Mouse (Mus musculus): ENCODE measurements at regions not wholly inside any gene's neighbourhood (a gene's known extent, or its start where the extent isn't known, plus 50 kb on each side); places are given as distances from the start of the nearest gene placed in this dataset.

DNA sequence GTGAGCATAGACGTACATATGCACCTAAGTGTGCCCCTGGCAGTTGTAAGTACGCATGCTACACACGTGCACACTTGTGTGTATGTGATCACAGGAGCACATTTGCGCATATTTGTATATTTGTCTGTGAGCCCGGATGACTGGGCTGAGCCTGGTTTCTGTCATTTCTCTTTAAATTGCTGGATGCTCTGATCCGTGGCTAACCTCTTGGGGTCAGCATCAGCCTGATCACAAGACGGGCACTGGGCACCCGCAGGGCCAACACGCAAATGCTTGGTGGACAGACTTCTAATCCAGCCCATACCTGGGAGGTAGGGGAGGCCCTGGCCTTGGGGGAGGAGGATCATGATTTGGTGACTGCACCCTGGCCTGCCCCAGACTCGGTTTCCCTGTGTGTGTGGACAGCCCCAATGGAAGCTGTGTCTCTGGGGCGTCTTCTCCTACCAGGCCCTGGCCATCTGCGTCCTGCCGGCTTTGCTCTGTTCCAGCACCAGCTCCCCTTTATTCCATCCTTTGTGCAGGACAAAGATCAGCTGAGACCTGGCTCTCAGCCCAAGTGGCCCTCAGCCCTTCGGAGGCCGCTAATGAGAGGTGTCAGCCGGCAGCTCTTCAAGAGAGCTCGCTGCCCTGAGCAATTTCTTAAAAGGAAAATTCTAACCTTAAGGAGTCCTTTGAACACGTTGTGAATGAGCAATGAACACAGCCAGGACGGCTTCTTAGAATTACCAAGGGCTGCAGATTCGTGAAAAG, 155.0 kb upstream of the A530016L24Rik start:
- DNase-seq (ENCODE audit: low spot score in 2 of 2), result no peak

DNA sequence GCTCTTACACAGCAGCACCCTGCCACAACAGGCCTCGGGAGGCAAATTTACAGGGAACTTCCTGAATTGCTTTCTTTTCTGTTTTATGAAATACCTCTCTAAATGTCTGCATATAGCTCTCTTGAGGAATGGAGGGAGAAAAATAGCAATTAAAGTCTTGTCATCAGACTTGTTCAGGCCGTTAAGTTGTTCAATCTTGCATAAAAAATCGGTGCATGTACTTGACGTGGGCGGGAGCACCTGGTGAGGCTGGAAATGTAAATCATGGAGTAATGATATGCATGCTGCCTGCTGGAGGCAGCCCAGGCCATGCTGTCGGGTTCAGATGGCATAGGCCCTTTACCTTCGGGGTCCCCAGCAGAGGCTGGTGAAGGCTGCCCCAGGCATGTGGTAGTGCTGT, 153.6 kb upstream of the A530016L24Rik start:
- DNase-seq (ENCODE audit: low spot score in 2 of 2), result no peak

DNA sequence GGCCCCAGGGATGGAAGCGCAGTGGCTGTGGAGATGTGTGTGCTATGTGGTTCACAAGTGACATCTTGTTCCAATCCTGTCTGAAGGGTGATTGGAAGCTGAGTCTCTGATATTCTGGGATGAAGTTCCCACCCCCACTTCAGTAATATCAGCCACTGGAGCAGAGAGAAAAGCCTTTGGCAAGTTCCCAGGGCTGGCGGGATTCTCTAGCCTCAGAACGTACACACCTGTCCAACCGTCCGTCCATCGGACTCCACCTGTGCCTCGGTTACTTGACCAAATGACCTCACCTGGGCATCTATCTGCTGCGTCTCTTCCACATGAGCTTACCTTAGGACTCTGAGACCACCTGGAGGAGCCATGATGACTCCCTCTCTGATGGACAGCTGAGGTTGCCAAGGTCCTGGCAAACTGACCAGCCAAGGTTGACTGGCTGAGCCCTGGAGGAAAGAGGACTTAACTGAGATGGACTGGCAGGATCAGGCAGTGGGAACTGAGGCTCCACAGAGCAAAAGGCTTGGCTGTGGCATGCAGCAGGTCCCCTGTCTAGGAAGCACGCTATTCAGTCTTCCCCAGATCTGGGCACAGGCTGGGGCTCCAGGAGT, 152.5 kb upstream of the A530016L24Rik start:
- no peak for DNase-seq (ENCODE audit: low spot score in 2 of 2)

DNA sequence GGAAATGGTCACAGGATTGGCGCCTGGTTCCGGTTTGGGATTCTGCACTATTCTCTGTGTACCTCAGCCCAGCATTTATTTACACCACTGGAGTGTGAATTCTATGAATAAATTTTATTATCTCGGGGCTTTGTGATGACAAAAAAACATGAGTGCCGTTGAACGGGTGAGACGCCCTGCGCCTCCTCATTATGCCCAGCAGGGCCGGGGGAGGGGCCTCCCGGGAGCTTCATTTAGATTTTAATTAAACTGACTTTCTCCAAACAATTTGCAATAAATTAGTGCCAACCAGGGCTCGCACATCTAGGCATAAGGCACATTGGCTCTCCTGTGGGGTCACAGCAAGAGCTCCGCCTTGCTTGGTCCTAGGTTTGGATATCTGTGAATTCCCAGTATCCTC, 151.8 kb upstream of the A530016L24Rik start:
- no peak for DNase-seq (ENCODE audit: low spot score in 2 of 2)

DNA sequence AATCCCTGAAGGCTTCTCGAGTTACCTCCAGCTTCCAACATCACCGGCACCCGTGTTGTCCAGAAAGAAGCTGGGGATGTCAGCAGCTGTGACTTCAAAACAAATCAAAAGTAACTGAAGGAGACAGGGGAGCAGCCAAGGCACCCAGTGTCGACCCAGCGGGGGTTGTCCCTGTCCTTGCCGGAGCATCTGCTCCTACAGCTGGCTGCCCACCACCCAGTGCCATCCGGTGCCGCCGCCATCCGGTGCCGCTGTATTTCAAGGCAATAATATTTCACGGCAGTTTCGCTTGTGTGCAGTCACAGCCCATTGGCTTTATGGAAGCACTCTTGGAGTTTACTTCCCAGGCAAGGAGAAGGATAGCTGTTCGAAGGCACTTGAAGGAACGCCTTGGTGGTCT, 150.3 kb upstream of the A530016L24Rik start:
- DNase-seq (ENCODE audit: low spot score in 2 of 2), result no peak

DNA sequence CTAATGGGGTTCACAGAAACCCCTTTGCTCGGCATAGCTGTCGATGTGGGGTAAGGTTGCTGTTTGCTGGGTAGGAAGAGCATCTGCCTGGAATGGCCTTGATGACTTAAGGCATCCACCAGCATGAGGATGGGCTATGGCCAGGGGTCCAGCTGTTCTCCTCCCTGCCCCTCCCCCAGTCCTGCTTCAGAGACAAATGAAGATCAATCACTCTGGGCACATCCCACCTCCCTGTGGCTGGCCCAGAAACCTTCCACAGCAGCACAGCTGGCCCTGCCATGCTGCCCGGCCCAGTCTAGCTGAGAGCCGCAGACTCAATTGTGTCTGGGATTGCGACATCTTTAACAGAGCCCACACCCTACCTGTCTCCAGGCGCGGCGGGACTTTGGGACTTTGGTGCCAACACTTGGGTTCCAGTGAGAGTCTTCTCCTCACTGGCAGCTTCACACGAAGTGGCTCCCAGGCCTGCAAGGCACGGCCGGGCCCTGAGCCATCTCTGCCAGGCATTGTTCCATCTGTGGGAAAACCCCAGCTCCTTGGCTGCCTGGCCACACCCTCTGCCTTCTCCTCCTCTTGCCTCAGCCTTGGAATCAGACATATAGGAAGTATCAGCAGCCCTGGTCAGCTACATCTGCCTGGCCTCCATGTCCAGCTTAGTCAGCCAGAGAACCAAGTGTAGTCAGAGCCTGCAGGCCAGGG, 149.6 kb upstream of the A530016L24Rik start:
- DNase-seq (ENCODE audit: low spot score in 2 of 2), result no peak

DNA sequence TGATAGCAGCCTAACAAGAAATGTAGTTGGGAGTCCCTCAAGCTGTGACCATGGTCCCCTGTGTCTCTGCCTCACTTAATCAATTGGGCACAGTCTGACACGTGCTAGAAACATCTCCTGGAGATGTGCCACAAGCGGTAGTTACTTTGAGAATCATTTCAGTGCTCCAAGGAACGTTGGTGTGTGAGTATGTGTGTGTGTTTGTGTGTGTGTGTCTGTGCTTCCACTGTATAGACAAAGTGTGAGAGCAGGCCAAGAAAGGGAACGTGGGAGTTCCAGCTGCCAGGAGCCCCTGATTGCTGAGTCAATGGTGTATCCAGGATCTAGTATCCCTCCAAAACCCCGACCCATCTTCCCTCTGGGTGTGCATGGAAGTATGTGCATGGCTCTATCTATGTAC, 149.0 kb upstream of the A530016L24Rik start:
- DNase-seq (ENCODE audit: low spot score in 2 of 2), result no peak

DNA sequence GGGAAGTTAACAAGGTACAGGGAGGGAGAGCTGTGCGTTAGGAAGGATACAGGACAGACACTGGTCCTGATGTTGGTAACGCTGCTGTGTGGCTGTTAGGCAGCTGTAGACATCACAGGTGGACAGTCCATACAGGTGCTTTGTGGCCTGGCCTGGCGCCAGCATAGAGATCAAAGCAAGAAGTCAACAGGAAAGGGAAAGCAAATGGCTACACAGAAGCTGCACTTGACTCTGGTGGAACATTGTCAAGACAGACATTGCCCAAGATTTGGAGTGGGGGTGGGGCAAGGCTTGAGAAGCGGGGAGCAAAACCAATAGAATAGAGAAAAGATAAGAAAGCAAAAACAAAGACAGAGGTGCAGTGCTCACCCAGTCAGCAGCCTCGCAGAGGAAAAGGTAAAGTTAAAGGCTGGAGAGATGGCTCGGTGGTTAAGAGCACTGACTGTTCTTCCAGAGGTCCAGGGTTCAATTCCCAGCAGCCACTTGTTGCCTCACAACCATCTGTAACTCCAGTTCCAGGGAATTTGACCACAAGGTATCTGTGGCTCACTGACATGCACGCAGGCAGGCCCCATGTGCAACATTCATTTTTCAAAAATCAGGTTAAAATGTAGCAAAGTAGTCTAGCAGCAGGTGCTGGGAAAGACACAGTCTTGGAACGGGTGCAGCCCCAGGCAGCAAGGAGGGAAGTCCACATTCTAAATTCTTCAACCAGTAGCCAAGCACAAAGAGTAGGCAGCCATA, 147.3 kb upstream of the A530016L24Rik start:
- DNase-seq (ENCODE audit: low spot score in 2 of 2), result no peak

DNA sequence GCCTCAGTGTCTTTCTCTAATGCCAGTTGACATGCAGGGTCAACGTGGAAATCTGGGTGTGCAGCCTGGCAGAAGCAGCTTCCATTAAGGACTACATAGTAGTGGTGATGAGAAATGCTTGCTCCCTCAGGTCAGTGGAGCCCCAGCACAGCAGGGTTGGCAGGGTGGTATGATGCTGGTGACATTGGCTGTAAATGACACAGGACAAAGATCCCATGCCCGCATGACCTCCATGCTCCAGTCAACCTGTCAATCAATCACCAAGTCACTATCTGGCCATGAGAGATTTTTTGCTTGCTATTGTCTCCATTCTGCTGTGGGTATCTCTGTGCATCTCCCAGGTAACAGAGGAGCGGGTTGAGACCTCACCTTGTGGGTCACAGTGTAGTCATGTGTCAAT, 146.2 kb upstream of the A530016L24Rik start:
- no peak for DNase-seq (ENCODE audit: low spot score in 2 of 2)

DNA sequence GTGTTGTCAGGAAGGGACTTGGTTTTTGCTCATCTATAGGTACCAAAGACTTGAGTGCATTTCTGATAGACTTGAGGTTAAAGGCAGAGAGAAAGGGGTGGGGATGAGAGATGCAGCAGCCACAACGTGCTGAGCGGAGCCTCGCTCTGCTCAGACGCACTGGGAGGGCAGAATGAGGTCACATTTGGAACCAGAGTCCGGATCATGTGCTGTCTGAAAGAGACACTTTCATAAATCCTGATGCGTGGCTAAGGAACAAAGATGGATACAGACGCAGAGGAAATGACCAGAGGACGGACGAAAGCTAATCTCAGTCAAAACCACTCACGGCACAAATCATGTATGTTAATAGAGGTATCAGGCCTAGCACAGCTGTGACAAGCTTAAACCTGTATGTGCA, 145.0 kb upstream of the A530016L24Rik start:
- DNase-seq (ENCODE audit: low spot score in 2 of 2), result no peak

DNA sequence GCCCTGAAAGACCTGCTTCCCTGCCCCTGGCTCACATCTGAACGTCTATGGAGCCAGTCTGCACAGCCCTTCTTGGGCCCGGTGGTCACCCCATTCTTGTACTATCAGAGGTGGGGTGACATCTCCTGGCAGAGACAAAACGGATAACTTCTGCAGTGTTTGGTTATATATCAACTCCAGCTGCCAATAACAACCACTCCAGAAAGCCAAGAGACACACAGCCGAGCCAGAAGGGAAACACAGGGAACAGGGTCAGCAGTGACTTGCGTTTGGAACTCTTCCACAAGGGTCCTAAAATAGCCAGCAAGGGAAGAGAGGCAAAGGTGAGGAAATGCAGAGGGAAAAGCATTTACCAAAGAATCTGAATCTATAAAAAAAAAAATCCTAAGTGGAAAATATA, 143.5 kb upstream of the A530016L24Rik start:
- no peak for DNase-seq (ENCODE audit: low spot score in 2 of 2)

DNA sequence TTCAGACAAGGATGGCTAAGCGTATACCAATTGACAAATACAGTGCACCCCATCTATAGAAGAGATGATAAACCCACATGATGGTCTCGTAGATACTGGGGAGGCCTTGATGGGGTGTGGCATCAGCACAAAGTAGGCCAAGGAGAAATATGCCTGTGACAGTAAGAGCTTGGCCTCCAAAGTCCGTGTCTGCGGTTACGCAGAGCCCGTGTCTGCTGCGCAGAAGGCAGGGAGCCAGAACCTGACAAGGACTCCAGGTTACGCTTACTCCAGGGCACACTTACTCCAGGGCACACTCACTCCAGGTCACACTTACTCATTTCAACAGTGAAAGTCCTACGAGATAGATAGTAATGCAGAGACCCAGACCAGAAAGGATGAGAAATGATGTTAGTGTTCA, 141.1 kb upstream of the A530016L24Rik start:
- no peak for DNase-seq (ENCODE audit: low spot score in 2 of 2)

DNA sequence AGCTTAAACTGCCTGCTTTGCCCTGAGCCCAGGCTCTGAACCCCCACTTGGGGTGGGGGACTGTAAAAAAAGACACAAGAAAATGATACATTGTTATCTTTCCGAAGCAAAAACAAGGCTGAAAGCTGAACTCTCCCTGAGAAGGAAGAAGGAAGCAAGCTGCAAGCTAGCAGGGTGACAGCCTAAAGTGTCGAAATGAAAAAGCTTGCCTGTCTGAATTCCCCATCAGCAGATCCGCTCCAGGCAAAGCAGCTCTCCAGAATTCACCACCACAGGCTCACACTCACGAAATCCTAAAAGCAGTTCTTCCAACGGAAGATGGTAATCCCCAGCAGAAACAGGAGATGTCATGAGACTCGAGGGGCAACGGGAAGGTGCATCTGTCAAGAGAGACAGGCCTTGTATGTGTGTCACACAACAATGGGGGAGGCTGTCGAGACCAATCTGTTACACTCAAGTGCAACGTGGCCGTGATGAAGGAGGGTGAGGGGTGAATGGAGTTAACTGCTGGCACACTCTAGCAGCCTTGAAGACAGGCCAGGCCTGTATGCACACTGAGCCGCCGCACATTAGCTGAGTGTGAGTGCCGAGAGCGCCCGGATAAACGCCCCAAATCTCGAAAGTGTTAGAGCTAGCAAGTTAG, 139.5 kb upstream of the A530016L24Rik start:
- no peak for DNase-seq (ENCODE audit: low spot score in 2 of 2)

DNA sequence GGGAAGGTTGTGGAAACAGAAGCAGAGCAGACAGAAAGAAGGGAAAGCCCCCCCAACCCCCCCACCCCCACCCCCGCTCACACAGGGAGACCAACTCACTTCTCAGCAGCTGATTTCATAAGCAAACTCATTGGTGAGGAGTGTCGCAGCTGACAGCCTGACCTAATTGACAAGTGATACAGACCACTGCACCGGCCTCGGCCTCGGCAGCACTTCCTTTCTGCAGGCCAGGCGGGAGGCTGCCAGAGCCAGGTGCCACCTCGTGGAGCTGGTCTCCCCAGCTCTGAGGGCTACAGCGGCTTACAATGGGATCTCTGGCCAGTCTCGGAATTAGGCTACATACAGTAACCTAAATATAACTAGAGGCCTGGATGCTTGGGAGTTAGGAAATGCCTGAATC, 138.5 kb upstream of the A530016L24Rik start:
- no peak for DNase-seq (ENCODE audit: low spot score in 2 of 2)

DNA sequence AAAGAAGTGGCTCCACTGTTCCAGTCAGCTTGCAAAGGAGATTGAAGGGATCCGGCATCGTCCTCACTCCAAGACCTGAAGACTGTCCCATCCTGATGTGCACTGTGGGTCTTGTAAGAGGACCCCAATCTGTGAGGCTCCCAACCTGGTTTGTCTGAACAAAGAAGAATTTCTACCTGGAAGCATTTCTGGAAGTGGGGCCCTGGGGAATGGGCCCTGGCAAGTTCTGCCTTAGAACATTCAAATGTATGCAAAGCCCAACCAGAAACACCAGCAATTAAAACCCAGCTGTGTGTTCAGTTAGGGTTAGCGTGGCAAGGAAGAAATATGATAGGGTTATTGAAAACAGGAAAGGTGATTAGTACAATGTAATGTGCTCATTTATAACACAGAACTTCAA, 125.9 kb upstream of the A530016L24Rik start:
- DNase-seq (ENCODE audit: low spot score in 2 of 2), result no peak

DNA sequence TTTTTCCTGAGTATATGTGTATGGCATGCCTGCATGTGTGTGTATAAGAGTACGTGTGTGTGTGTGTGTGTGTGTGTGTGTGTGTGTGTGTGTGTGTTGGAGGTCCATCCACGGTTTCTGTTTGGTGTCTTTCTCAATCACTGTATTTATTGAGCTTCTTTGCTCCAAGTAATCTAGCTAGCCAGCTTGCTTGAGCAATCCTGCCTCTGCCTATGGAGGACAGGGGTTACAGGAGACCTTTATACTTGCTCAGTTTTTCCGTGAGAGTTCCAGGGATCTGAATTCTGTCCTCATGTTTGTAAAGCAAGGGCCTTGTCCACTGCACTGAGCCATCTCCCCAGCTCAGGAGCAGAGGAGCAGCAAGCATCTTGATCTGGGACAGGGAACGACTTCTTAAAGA, 122.0 kb upstream of the A530016L24Rik start:
- no peak for DNase-seq (ENCODE audit: low spot score in 2 of 2)

DNA sequence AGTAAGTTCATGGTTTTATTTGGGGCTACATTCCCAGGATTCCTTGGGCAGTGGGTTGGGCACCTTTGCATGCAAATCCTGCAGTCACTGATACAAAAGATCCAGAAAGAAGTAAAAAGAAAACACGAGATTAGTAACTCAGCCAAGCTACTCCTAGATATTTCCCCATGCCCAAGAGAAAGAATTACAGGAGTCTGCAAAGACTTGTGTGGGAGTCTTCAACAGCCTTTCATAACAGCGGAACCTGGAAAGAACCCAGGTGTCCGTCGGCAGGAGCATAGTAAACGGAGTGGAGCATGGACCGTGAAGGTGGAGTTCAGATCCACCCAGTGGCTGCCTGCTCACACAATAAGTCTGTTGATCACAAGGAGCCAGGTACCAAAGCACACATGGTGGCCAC, 121.1 kb upstream of the A530016L24Rik start:
- no peak for DNase-seq (ENCODE audit: low spot score in 2 of 2)

DNA sequence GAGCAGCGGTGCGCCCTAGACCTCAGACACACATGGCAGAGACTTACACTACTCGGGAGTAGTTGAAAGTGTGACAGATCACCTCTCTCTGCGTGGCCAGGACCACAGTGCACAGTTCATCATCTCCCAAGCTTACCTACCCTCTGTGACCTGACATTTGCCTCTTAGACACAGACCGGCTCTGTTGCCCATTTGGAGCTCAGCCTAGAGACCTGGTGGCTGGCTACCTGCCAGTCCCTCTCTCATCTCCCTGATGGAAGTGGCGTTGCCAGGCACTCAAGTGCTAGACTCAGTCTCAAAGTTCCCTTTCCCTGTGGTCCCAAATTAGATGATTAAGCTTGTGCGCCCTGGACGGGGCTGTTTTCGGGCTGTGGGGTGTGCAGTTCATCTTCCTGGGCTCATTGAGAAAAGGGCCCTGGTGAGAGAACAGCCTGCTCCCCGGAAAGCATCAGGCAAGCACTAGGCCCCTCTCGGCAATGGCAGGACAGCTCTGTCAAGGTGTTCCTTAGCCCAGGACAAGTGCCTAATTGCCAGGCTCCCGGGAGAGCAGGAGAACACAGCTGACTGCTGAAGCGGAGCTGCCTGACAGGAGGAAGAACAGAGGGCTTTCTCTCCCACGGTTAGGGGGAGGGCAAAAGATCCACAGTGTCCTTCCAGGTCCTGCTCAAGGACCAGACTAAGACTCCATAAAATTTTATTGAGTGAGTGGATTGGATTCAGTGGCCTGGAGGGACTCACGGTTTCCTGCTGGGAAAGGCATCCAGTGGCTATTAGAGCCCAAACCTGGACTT, 119.5 kb upstream of the A530016L24Rik start:
- DNase-seq (ENCODE audit: low spot score in 2 of 2), result no peak

DNA sequence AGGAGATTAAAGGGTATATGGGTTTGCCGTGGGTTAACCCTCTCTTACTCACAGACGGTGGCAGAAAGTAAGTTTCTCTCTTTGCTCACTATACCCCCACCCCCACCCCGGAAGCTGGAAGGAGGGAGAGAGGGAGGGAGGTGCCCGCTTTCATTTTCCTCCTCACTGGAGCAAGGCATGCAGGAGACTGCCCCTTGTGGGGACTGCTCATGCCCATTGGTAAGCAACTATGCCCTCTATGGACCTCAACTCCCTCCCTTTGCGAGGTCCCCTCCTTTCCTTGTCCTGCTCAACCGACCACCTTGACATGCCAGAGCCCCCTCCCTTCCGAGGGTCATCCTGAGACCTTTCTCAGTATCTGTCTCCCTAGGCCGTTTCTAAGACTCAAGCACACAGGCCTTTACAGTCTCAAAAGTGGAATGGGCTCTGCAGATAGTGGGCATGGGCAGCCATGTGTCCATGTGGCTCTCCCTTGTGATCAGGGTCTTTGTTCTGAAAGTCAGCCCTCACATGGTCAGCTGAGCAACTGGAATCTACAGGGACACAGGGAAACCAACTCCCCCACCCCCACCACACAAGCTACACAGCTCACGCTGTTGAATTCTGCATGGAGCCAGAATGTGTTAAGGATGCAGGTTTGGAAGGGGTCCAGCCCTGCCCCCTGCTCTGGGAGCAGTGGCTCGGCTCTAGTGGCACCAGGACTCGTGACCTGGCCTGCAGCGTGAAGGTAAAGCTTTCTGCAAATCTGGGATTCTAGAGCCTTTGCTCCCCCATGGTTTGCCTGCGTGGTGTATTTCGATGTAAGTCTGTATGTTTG, 116.8 kb upstream of the A530016L24Rik start:
- DNase-seq (ENCODE audit: low spot score in 2 of 2), result no peak

DNA sequence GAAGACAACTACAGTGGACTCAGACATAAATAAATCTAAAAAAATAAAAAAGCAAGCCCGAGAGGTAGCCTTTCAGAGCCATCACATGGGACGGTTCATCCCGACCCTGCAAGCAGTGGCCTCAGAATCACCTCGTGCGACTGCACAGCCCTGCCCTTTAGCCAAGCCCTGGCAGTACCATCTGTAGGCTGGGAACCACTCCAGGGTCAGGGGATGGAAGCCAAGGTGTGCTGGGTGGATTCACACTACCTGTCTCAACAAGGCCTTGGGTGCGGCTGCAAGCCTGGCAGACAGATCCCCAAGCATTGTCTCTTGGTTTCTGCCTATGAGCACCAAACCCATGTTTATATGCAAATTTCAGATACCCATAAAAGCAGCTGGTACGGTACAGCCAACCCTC, 115.3 kb upstream of the A530016L24Rik start:
- no peak for DNase-seq (ENCODE audit: low spot score in 2 of 2)
